Mouse (Mus musculus): Measurements from ENCODE around the gene Kcnj15.
A peak's percentile ranks its signal among the peaks of the same experiment; 100 is the strongest.

The Kcnj15 gene

GRCm38 (mm10) chr16:95292843-95293505 lies 35.6 kb downstream of the Kcnj15 start:
- DNase-seq (ENCODE audit: low spot score), result no peak

- no peak for DNase-seq (ENCODE audit: low spot score)
Measured at GRCm38 (mm10) chr16:95297651-95298050, 40.3 kb downstream of the Kcnj15 start.

- no peak for DNase-seq (ENCODE audit: low spot score)
Measured at GRCm38 (mm10) chr16:95301667-95302066, 44.3 kb downstream of the Kcnj15 start.

GRCm38 (mm10) chr16:95303676-95304075 lies 46.3 kb downstream of the Kcnj15 start:
- DNase-seq (ENCODE audit: low spot score), result no peak

DNA sequence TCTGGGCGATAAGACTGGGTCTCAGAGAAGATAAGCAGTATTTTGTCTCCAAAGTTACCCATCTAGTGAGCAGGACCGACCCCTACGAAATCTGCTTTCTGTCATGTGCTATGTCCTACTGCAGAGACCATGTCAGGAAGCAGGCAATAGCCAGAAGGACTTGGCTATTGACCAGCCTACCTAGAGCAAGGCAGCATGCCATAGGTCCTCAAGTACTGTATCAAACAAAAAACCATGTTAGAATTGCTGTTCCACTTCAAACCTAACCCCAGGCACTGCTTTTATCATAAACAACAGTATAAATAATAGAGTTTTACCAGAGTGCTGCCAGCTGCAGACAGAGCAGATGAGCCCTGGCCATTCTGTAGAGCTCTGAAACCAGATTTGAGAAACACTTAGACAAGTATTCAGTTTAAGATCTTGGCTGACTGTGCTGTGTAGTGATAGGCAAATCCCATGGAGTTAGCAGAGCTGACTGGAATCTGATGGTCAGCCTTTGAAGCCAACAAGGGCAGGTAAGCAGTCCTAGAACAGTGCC lies 50.5 kb downstream of the Kcnj15 start:
- no peak for DNase-seq (ENCODE audit: low spot score)

GRCm38 (mm10) chr16:95321945-95322625 lies 64.7 kb downstream of the Kcnj15 start:
- DNase-seq (ENCODE audit: low spot score), result peak; percentile 64

GRCm38 (mm10) chr16:95332159-95332558 lies 74.8 kb downstream of the Kcnj15 start:
- no peak for DNase-seq (ENCODE audit: low spot score)

DNA sequence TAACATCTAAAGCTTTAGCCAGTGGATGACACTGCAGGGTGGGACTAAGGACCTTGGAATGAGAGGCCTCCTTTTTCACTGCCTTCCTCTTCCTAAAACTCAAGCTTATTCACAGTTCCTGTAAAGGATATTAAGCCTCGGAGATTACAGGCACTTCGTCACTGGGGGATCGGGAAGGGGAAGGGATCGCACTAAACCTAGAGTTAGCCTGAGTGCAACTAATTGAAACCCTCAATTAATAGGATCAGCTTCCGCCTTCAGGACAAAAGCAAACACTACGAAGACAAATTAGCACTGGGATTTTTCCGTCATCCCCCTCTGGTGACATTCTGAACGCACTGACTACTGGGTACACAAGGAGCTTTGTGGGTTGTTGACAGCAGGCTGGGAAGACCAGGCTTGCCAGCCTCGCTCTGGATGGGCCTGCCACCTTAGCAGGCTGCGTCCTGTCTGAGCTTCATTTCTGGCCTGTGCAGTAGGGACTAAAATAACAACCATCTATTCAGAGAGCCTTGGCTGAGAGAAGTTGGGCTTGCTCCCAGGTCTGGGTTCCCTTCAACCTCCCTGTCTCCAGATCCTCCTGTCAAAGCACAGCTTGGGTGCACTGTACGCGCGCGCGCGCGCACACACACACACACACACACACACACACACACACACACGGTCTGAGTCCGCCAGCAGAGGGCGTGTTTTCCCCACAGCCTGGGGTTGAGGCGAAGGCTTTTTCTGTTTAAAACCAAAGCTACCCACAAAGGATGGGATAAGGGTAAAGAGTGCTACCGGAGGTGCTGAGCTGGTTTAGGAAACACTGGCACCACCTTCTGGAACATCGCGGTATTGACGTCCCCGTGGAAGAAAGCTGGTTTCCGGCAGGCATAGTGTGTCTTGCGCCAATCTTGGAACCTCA lies 83.8 kb downstream of the Kcnj15 start:
- peak; percentile 86 for DNase-seq (ENCODE audit: low spot score)

- DNase-seq (ENCODE audit: low spot score), result no peak
Measured at GRCm38 (mm10) chr16:95342030-95342429, 84.7 kb downstream of the Kcnj15 start.

GRCm38 (mm10) chr16:95344961-95345360 lies 87.6 kb downstream of the Kcnj15 start:
- no peak for DNase-seq (ENCODE audit: low spot score)

DNA sequence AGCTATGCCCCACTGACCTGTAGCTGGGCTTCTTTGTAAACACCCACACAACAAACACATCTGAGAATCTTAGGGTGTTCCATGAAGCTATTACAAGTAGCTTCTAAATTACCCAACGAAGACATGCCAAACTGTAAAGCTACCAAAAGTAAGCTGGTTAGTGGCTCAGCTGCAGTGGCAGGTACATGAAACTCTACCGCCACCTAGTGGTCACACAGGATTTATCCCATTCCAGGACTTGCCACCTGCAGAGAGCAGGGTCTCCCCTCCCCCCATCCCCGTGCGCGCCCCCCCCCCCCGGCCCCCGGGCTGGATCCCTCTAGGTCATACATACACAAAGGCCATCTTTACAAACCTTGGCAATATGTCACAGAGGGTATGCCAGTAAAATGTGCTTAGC lies 88.5 kb downstream of the Kcnj15 start:
- peak; percentile 88 for DNase-seq (ENCODE audit: low spot score)

DNA sequence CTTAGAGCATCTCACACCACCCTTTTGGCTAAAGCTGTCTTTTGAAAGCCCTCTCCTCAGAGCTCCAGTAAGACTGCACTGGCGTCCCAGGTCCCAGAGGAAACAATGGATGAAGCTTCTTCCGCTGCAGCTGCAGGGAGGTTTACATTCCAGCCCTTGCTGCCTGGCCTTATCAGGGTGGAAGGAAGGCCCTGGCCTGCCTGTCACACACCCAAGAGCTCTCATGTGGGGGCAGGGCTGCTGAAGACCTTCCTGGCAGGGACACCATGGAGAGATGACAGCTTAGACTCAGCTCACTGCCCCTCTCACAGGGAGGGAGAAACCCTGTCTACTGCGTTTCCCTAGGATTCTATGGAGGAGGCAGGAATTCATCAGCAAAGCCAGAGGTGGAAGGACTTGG lies 89.8 kb downstream of the Kcnj15 start:
- peak; percentile 27 for DNase-seq (ENCODE audit: low spot score)

DNA sequence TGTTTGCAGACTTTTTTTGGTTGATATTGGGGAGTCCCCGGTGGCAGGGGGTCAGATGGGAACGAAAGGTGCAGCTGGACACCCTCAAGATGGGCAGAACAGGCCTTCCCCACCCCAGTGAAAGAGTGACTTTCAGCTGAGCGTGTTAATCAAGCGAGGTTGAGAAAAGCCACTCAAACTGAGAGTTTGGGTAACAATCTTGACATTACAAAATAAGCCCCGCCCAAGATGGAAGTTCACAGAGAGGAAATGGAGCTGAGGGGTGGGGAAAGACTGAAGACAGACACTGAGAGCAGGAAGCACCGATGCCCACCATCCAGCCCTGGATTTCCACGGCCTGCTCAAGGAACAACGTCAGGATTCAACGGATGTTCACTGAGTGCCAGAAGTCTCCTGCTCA lies 91.2 kb downstream of the Kcnj15 start:
- DNase-seq (ENCODE audit: low spot score), result no peak

DNA sequence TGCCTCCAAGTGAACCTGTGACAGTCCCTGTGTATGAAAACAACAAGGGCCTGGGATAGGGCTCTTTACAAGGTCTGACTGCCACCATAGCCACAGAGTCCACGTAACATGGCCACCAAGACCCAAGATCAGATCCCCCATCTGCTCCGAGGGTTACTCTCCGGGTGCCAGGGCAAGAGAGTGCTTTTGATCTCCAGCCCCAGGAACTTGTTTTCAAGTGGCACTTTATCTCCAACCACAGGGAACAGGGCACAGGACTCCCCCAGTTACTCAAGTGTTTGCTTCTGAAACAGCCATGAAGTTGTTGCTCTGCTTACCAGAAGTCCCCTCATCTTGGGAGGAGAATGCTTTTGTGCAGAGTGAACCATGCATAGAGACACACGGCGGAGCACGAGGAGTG lies 92.0 kb downstream of the Kcnj15 start:
- DNase-seq (ENCODE audit: low spot score), result no peak

- DNase-seq (ENCODE audit: low spot score), result no peak
Measured at GRCm38 (mm10) chr16:95349745-95350144, 92.4 kb downstream of the Kcnj15 start.

Data from embryo, embryonic 10.5 days (tissue).